Comparison of ENCODE assay signal across 9 mouse cellular contexts in genomic region chr5:129787818-129788593, GRCm38 (mm10). TPM values are rescaled to one million over a fixed set of nuclear protein-coding genes. Genes with fewer than 3 reads are reported as not detected.
DNase-seq lines count a peak whose midpoint lies in the region; ATAC-seq and TF ChIP-seq lines count a peak whose summit lies in the region.
"Had no signal": no experiment of that assay in that cellular context is flagged by ENCODE, and none has a peak within 500 bp of the region (broad histone marks: within the 10 kb centered on the region; RNA-seq: fewer than 3 reads in every experiment).

No protein-coding gene starts in this region.

- TF ChIP-seq POLR2A in bone marrow, adult 2 months (IDR thresholded peaks at IDR 0.05; ENCODE audit: borderline replicate concordance, control insufficient read depth, low read depth, low read length): no peak

- H3K27me3 ChIP-seq in heart, postnatal 0 days (ENCODE audit: control insufficient read depth, insufficient read depth, low read length): no peaks in the 10 kb centered on the region
- H3K27me3 ChIP-seq in hindbrain, embryonic 13.5 days: no peaks in the 10 kb centered on the region
- no peaks in the 10 kb centered on the region for H3K27me3 ChIP-seq in midbrain, embryonic 12.5 days
- H3K27me3 ChIP-seq: Patski had no signal

- H3K27ac ChIP-seq in heart, postnatal 0 days (ENCODE audit: low read depth): peak overlapping the region; percentile 96
- H3K27ac ChIP-seq in bone marrow, adult 2 months (ENCODE audit: control insufficient read depth, insufficient read depth, low read depth, low read length, poor library complexity): peak overlapping the region; percentile 98
- peak overlapping the region; percentile 96 for H3K27ac ChIP-seq in hindbrain, embryonic 13.5 days
- H3K27ac ChIP-seq in midbrain, embryonic 12.5 days (replicated peaks): peak overlapping the region; percentile 98; the same call in 1 of the 2 replicates

- no peaks in the 10 kb centered on the region for H3K9me3 ChIP-seq in heart, postnatal 0 days (replicated peaks; ENCODE audit: control insufficient read depth, low read length)
- H3K9me3 ChIP-seq in hindbrain, embryonic 13.5 days: no peaks in the 10 kb centered on the region
- H3K9me3 ChIP-seq in midbrain, embryonic 12.5 days: no peaks in the 10 kb centered on the region

- TF ChIP-seq CTCF in heart, postnatal 0 days (IDR thresholded peaks at IDR 0.05; ENCODE audit: low read depth): no peak
- no peak for TF ChIP-seq CTCF in bone marrow, adult 2 months (IDR thresholded peaks at IDR 0.05; ENCODE audit: control insufficient read depth, insufficient read depth, low read length)

- peaks cover 44% of the 10 kb centered on the region for H3K36me3 ChIP-seq in heart, postnatal 0 days (replicated peaks; ENCODE audit: control insufficient read depth, insufficient read depth, low read length)
- H3K36me3 ChIP-seq in hindbrain, embryonic 13.5 days: peaks cover 42% of the 10 kb centered on the region
- H3K36me3 ChIP-seq in midbrain, embryonic 12.5 days: peaks cover 44% of the 10 kb centered on the region

- H3K4me1 ChIP-seq in heart, postnatal 0 days (ENCODE audit: control insufficient read depth, insufficient read depth): peaks cover 8% of the 10 kb centered on the region; the same call in 1 of the 2 replicates
- no peaks in the 10 kb centered on the region; the same call in 1 of the 2 replicates for H3K4me1 ChIP-seq in bone marrow, adult 2 months (ENCODE audit: control insufficient read depth, insufficient read depth, low read length)
- peaks cover 25% of the 10 kb centered on the region for H3K4me1 ChIP-seq in hindbrain, embryonic 13.5 days (replicated peaks)
- H3K4me1 ChIP-seq in midbrain, embryonic 12.5 days: peaks cover 20% of the 10 kb centered on the region

- DNase-seq in heart, postnatal 0 days (ENCODE audit: low spot score): no peak
- no peak for DNase-seq in heart, adult 8-10 months (ENCODE audit: low spot score)
- no peak for DNase-seq in frontal cortex, postnatal 14 days (ENCODE audit: low spot score in 2 of 2)
- DNase-seq in frontal cortex, adult 2 months (ENCODE audit: extremely low spot score in 1 of 2, low spot score in 1 of 2): no peak
- DNase-seq in urinary bladder, postnatal 36 days (ENCODE audit: low spot score in 2 of 2): no peak

- ATAC-seq in heart, postnatal 0 days (ENCODE audit: insufficient read depth, low read depth): no peak
- ATAC-seq in hindbrain, embryonic 13.5 days (ENCODE audit: low FRiP score): no peak
- no peak for ATAC-seq in midbrain, embryonic 12.5 days (ENCODE audit: low FRiP score, low read depth)

- H3K4me2 ChIP-seq in heart, postnatal 0 days (ENCODE audit: low read depth, low read length): peak overlapping the region; percentile 78
- peak overlapping the region; percentile 89 for H3K4me2 ChIP-seq in hindbrain, embryonic 13.5 days
- H3K4me2 ChIP-seq in midbrain, embryonic 12.5 days (replicated peaks): peak overlapping the region; percentile 86

- peak overlapping the region; percentile 93 for H3K4me3 ChIP-seq in heart, postnatal 0 days (ENCODE audit: low read depth, low read length)
- H3K4me3 ChIP-seq in bone marrow, adult 2 months (replicated peaks; ENCODE audit: control insufficient read depth, low read depth, low read length): peak overlapping the region; percentile 95
- H3K4me3 ChIP-seq in hindbrain, embryonic 13.5 days: peak overlapping the region; percentile 75
- H3K4me3 ChIP-seq in midbrain, embryonic 12.5 days: peak overlapping the region; percentile 91

- TF ChIP-seq EP300 in heart, postnatal 0 days (IDR thresholded peaks at IDR 0.05; ENCODE audit: low read depth): no peak

- peak overlapping the region; percentile 85 for H3K9ac ChIP-seq in heart, postnatal 0 days (replicated peaks; ENCODE audit: low read depth, low read length)
- peak overlapping the region; percentile 87 for H3K9ac ChIP-seq in hindbrain, embryonic 13.5 days
- H3K9ac ChIP-seq in midbrain, embryonic 12.5 days (replicated peaks): peak overlapping the region; percentile 94

- 12% methylated on average over 11 of the region's 11 CpGs for WGBS in heart, postnatal 0 days
- 8% methylated on average over 11 of the region's 11 CpGs for WGBS in bone marrow, adult 2 months
- 15% methylated on average over 11 of the region's 11 CpGs for WGBS in hindbrain, embryonic 13.5 days
- WGBS in midbrain, embryonic 12.5 days: 13% methylated on average over 11 of the region's 11 CpGs

RNA-seq across cellular contexts. Expression of gene Psph, which starts 0.8 kb away (rescaled TPM):
- 21.9 and 30.1 TPM in 2 replicates for total RNA-seq in heart, postnatal 0 days (2014; rRNA removed; ENCODE audit: low replicate concordance)
- 26.2 and 26.5 TPM in 2 replicates for polyA plus RNA-seq in heart, postnatal 0 days (2015; fragmentation: Nextera tagmentation; extraction: Ambion mirVana)
- 1 to 10 TPM; 8.0 to 10.0 (median 8.6) TPM for total RNA-seq in heart, adult 8-10 months (2022)
- polyA plus RNA-seq in bone marrow, adult 2 months (2011; ENCODE audit: insufficient read depth, insufficient read length, low replicate concordance, missing spikeins): 4.3 and 11.1 TPM in 2 replicates
- 34.3 and 38.5 TPM in 2 replicates for polyA plus RNA-seq in hindbrain, embryonic 13.5 days (2015; fragmentation: Nextera tagmentation; extraction: Ambion mirVana)
- 33.8 and 39.3 TPM in 2 replicates for polyA plus RNA-seq in midbrain, embryonic 12.5 days (2016; fragmentation: Nextera tagmentation; extraction: Ambion mirVana)
- polyA plus RNA-seq in frontal cortex, adult 2 months (2012; rRNA removed): 18.9 and 25.2 TPM in 2 replicates

RNA-seq across cellular contexts. Expression of gene Sumf2, which starts 58.8 kb away (rescaled TPM):
- total RNA-seq in heart, postnatal 0 days (2014; rRNA removed; ENCODE audit: low replicate concordance): 14.9 and 26.2 TPM in 2 replicates
- polyA plus RNA-seq in heart, postnatal 0 days (2015; fragmentation: Nextera tagmentation; extraction: Ambion mirVana): 12.8 and 14.5 TPM in 2 replicates
- 10 to 100 TPM in 2 of 4 experiments, 1 to 10 TPM in 2; 5.9 to 11.7 (median 10.7) TPM for total RNA-seq in heart, adult 8-10 months (2022)
- 7.7 and 16.3 TPM in 2 replicates for polyA plus RNA-seq in bone marrow, adult 2 months (2011; ENCODE audit: insufficient read depth, insufficient read length, low replicate concordance, missing spikeins)
- 31.7 and 37.8 TPM in 2 replicates for polyA plus RNA-seq in hindbrain, embryonic 13.5 days (2015; fragmentation: Nextera tagmentation; extraction: Ambion mirVana)
- 47.9 and 50.8 TPM in 2 replicates for polyA plus RNA-seq in midbrain, embryonic 12.5 days (2016; fragmentation: Nextera tagmentation; extraction: Ambion mirVana)
- 17.9 and 18.0 TPM in 2 replicates for polyA plus RNA-seq in frontal cortex, adult 2 months (2012; rRNA removed)
